Mouse (Mus musculus): ENCODE measurements at regions not wholly inside any gene's neighbourhood (a gene's known extent, or its start where the extent isn't known, plus 50 kb on each side); places are given as distances from the start of the nearest gene placed in this dataset.
"Not testable (repeated sequence)": the region's sequence is repeated elsewhere in the genome, so short reads cannot be mapped to it uniquely, and the experiment has no call there.

GRCm38 (mm10) chr8:99763012-99763411 lies 346.7 kb upstream of the Cdh8 start:
- no peak for DNase-seq (ENCODE audit: low spot score in 2 of 2)

DNA sequence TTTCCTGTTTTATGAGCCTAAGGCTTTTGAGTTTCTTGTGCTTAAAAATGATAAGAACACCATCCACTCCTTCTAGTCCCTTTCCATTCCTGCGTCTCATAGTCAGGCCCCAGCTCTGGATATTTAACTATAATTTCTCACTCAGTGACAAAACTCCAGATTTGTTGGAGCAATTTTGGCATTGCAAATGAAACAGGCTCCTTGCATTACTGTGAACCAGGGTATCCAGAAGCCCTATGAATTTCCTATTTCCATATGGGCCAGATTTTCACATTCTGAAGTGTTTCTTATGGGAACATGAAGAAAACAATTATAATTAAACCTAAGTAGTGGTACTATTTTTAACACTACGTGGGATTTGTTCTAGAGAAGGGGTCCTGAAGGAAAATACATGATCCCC lies 319.9 kb upstream of the Cdh8 start:
- no peak for DNase-seq (ENCODE audit: low spot score in 2 of 2)

DNA sequence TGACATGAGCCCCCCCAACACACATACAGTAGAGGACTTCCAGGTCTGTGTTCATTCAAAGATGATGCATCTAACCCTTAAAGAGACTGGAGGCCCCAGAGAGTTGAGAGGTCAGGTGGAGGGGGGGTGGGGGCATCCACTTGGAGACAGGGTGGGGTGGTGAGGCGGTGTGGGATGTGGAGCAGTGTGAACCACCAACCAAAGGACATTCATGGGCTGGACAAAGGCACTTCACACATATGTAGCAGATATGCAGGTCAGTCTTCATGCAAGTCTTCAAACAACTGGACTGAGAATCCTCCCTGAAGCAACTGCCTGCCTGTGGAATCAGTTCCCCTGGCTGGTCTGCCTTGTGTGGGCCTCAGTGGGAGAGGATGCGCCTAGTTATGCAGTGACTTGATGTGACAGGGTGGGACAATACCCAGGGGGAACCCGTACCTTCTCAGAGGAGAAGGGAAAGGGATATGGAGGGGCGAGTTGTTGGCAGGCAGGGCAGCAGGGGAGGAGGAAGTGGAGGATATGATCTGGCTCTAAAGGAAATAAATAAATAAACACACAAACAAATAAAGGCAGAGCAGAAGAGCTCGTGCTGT lies 308.5 kb upstream of the Cdh8 start:
- no peak for DNase-seq (ENCODE audit: low spot score in 2 of 2)

DNA sequence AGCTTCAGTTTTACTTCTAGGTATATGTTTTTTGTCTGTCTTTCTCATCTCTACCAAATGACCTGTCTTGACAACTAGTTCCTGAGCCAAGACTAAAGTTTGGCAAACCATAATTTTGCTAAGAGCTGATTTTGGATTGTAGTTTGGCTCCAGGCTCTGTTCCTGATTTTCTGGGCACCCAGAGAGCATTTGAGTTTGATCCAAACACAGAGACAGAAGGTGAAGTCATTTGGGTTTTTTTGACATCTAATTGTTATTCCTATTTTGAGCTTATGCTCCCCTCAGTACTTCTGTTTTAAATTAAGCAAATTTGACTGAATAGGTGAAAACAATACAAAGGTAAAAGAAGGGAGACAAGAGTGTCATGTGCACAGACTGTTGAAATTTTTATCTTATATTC lies 302.7 kb upstream of the Cdh8 start:
- peak in 1 of 2 experiments; percentile 56 for DNase-seq (ENCODE audit: low spot score in 2 of 2)

GRCm38 (mm10) chr8:99681673-99682072 lies 265.4 kb upstream of the Cdh8 start:
- peak; percentile 11 to 30 for DNase-seq (ENCODE audit: low spot score in 2 of 2)

GRCm38 (mm10) chr8:99679253-99679899 lies 263.1 kb upstream of the Cdh8 start:
- not testable (repeated sequence) for DNase-seq (ENCODE audit: low spot score in 2 of 2)

GRCm38 (mm10) chr8:99667693-99668092 lies 251.4 kb upstream of the Cdh8 start:
- peak in 1 of 2 experiments; percentile 14 for DNase-seq (ENCODE audit: low spot score in 2 of 2)

DNA sequence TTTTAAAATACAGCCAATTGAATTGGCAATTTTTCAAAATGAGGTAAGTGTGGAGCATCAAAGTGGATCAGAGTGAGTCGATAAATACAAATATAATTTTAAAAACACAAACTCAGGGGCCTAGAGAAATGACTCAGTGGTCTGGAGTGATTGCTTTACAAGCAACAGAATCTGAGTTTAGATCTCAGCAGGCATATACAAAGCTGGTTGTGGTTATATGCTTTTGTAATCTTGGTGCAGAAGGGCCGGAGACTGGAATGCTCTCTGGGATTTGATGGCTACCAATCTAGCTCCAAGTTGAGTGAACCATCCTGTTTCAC lies 235.0 kb upstream of the Cdh8 start:
- no peak for DNase-seq (ENCODE audit: low spot score in 2 of 2)

GRCm38 (mm10) chr8:99650587-99651301 lies 234.5 kb upstream of the Cdh8 start:
- DNase-seq (ENCODE audit: low spot score in 2 of 2), result no peak

DNA sequence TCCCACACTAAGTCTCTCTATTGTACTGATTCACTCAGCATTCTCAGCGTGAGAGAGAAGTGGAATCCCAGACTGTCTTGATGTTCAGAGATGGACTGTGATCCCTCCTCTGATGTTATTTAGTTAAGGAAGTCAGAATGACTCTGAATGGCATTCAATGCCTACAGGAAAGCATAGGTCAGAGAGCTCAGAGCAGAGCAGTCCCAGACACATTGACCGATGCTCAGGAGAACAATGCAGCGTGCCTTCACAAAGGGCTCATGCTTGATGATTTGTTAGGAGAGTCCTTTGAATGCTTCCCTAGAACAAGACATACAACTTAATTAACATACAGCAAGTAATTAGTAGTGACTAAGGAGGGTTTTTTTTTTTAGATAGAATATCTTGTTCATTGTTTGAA lies 224.3 kb upstream of the Cdh8 start:
- no peak for DNase-seq (ENCODE audit: low spot score in 2 of 2)

DNA sequence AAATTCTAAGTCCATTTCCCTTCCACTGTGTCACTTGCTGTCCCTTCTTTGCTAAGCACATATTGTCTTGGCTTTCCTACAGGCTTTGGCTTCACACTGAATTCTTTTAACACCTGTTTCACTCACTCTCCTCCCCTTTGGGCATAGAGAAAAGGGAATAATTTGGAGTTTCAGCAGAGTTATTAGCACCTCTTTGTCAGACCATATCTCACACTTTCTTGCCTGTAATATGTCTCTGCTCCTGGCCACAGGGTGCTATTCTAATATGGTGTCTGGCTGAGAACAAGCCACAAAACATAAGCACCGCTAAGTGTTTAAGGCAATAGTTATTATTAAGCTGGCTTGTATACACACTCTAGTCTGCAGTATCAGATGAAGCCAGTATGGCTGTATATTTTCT lies 214.7 kb upstream of the Cdh8 start:
- DNase-seq (ENCODE audit: low spot score in 2 of 2), result not testable (repeated sequence)

DNA sequence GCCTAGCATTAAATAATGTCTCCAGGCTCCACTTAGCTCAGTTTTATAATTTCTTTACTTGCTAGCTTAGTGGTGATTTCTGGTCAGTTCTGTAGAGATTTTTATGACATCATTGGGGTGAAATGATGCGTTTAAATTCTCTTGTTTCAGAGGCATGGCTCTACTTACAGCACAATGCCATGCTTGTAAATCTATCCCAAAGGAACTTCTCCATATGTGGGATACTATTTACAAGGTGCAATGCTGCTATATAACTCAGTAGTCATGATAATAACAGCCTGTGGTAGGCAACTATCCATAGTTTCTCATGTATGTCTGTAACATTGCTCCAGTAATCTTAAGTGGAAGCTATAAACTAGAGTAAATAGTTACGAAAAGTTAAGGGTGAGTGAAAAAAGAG lies 205.4 kb upstream of the Cdh8 start:
- no peak for DNase-seq (ENCODE audit: low spot score in 2 of 2)

GRCm38 (mm10) chr8:99604327-99604726 lies 188.1 kb upstream of the Cdh8 start:
- peak in 1 of 2 experiments; percentile 19 for DNase-seq (ENCODE audit: low spot score in 2 of 2)

DNA sequence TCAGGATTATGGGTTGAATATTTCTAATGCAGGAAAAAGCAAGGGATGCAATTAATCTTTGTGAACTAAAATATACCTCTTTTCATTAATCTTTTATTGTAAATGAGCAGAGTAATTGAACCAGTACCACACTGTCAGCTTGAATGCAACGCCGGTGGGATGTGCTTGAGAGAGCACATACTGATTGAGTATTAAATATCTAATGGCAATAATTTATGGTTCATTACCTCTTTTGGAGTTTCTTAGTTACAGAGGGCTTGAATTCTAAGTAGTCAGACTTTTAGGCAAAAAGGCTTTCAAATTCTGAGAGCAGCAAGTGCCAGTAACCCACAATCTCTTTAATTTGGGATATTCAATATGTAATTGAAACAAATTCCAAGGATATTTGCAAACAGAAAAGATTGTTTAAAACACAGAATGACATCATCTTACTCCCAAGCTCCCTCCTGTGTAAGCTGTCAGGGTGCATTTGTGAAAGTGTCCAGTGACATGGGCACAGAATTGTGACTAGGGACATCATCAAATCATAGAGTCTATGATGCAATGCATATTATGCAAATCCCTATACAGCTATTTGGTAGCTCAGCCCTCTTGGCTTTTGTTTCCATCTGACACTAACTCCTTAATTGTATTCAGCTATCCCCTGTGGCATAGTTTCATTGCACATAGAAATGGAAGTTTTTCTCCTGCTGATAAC lies 175.2 kb upstream of the Cdh8 start:
- no peak for DNase-seq (ENCODE audit: low spot score in 2 of 2)

DNA sequence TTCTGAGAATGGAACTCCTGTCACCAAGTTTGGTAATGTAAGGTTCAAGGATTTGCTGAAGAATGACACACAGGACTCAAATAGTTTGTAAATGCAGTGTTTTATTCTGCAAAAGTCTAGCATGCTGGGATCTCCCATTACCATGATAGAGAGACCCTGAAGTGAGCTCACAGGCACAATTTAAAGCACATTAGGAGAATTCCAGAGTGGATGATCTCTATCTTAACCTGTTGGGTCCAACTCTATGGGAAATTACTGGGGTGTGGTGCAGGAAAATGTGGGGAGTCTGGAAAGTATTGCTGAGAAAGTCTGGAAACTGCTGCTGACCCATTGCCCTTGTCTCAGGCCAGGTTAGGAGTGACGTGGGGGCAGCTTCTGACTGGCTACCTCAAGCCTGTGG lies 127.8 kb upstream of the Cdh8 start:
- no peak for DNase-seq (ENCODE audit: low spot score in 2 of 2)

DNA sequence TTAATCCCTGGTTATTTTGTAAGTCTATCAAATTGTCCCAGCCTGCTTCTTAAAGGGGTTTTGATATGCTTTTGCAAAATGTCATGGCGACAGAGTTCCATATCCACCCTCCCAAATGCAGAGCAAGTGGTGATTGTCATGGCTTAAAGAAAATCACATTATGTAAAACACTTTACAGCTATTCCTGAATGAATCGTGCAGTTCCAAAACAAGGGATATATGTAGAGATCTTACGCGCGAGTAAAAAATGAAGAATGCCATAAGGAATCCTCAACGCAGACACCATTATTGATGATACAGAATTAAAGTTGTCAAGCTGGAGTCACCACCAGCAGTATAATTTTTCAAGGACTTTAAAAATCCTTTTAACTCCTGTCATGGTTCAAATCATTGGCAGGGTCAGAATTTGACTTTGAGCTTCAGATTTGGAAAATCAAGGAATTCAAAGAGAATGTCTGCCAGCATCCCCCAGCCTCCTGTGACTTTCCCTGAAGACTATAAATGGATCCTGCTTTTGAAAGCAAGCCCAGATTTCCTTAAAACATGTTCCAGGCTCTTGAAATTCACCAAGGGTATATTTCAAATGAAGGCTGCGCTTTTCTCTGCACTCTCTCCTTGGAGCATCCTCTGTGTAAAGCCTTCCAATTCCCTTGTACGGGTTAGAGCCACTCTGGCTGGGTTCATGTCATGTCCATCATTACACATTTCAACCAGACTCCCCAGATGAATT lies 116.6 kb upstream of the Cdh8 start:
- DNase-seq (ENCODE audit: low spot score in 2 of 2), result peak in 1 of 2 experiments; percentile 38

DNA sequence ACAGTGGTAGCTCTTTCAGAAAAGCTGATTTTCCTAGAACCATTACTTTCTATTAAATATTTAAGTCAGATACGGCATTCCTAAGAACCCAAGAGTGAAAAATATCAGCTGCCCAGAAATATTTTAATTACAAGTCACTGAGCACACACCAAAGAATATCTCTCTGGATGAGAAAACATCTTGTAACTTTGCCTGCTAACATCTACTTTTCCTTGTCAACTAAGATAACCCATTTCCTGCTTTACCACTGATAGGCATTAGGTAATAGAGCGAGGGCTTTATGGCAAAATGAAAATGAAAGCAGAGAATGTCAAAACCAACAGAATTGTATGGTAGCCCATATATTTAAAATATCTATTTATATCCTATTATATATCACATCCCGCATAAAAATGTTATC lies 85.8 kb upstream of the Cdh8 start:
- no peak for DNase-seq (ENCODE audit: low spot score in 2 of 2)

Measured in layer of hippocampus, adult 18-20 months (tissue).